Mouse (Mus musculus) liver, adult 2 months (tissue): ENCODE measurements around the gene Fsd1. TPM values are rescaled to one million over a fixed set of nuclear protein-coding genes. Genes with fewer than 3 reads are reported as not detected.

ENCODE experiments used
- DNase-seq: peaks from one replicate; pipeline ENCODE4 v3.0.0-alpha.2; 2011; ENCODE audit warnings: low read depth, low spot score; ENCODE audit errors: extremely low read depth
- H3K27ac ChIP-seq: fragments of 200-500 bp; replicated peaks from 2 replicates; pipeline ENCODE4 v1.5.1; 2012; ENCODE audit warnings: low read depth, mild to moderate bottlenecking, control low read depth, inconsistent platforms, low read length; ENCODE audit not compliant: insufficient read depth
- H3K27me3 ChIP-seq: fragments of 200-500 bp; 2 replicates; pipeline ENCODE4 v1.6.1; 2012; ENCODE audit warnings: mild to moderate bottlenecking, moderate library complexity, low read length, inconsistent platforms; ENCODE audit not compliant: control insufficient read depth, insufficient read depth
- H3K36me3 ChIP-seq: fragments of 200-500 bp; 2 replicates; pipeline ENCODE4 v1.6.1; 2012; ENCODE audit warnings: low read length, inconsistent platforms; ENCODE audit not compliant: control insufficient read depth, insufficient read depth
- H3K4me1 ChIP-seq: fragments of 200-500 bp; 2 replicates; pipeline ENCODE4 v1.6.1; 2011; ENCODE audit warnings: low read length; ENCODE audit not compliant: control insufficient read depth, insufficient read depth
- H3K4me3 ChIP-seq: fragments of 200-500 bp; 2 replicates; pipeline ENCODE4 v1.5.1; 2011; ENCODE audit warnings: low read depth, mild to moderate bottlenecking, control low read depth, low read length, moderate library complexity; ENCODE audit not compliant: insufficient read depth
- H3K79me2 ChIP-seq: fragments of 200-500 bp; 2 replicates; pipeline ENCODE4 v1.6.1; 2012; ENCODE audit warnings: inconsistent platforms, mild to moderate bottlenecking, low read length, moderate library complexity; ENCODE audit not compliant: control insufficient read depth, insufficient read depth
- H3K9ac ChIP-seq: fragments of 200-500 bp; 2 replicates; pipeline ENCODE4 v1.6.1; 2012; ENCODE audit warnings: low read depth, mild to moderate bottlenecking, control low read depth, inconsistent platforms, low read length
- CTCF ChIP-seq: fragments of 200-500 bp; IDR thresholded peaks from 2 replicates; pipeline ENCODE4 v1.5.1; 2011; ENCODE audit warnings: low read depth, low read length, control low read depth
- POLR2A ChIP-seq: fragments of 200-500 bp; IDR thresholded peaks from 2 replicates; pipeline ENCODE4 v1.6.1; 2011; ENCODE audit warnings: low read length, control low read depth; ENCODE audit not compliant: insufficient read depth; ENCODE audit errors: extremely low read depth
- WGBS: fragments of 180-500 bp; shearing (Covaris S2); methylation state at CpG from one replicate; pipeline ENCODE4 v1.1.7; 2018; 5-methylcytosine and 5-hydroxymethylcytosine counted together
- polyA plus RNA-seq: library from polyadenylated mRNA; depleted of rRNA; stranded (reverse); fragments of >200 nt; gene quantifications from 2 replicates; pipeline ENCODE4 v1.2.3, GENCODE M21; 2012
- total RNA-seq: library from RNA; depleted of rRNA; stranded (reverse); fragments of >200 nt; gene quantifications from 2 replicates; pipeline ENCODE4 v1.2.3, GENCODE M21; 2014

Gene Fsd1
- total and polyA plus RNA-seq, 2 experiments, result not detected

GRCm38 (mm10) chr17:56021161-56021910, 35.0 kb downstream of the Fsd1 start:
- Histone ChIP-seq H3K36me3 (peaks cover 1% of the 10 kb centered on the region; the same call in 1 of the 2 replicates), H3K27me3 (no peaks in the 10 kb centered on the region), H3K79me2 (peaks cover 36% of the 10 kb centered on the region), H3K4me1 (peaks cover 13% of the 10 kb centered on the region; the same call in 1 of the 2 replicates), H3K27ac (no peak overlapping the region), H3K9ac (no peak overlapping the region), H3K4me3 (no peak overlapping the region)
- TF ChIP-seq CTCF (no peak), POLR2A (no peak)
- no peak for DNase-seq
- WGBS, result 79% methylated on average over 4 of the region's 4 CpGs

GRCm38 (mm10) chr17:56022131-56022988, 36.1 kb downstream of the Fsd1 start:
- no peaks in the 10 kb centered on the region for H3K27me3 ChIP-seq
- H3K36me3 ChIP-seq, result no peaks in the 10 kb centered on the region
- peaks cover 43% of the 10 kb centered on the region for H3K79me2 ChIP-seq
- H3K4me3 ChIP-seq, result no peak overlapping the region
- WGBS, result 89% methylated on average over 2 of the region's 2 CpGs
- no peak overlapping the region; the same call in 1 of the 2 replicates for H3K27ac ChIP-seq
- TF ChIP-seq POLR2A (no peak), CTCF (no peak)
- no peak for DNase-seq
- H3K9ac ChIP-seq, result no peak overlapping the region
- peaks cover 20% of the 10 kb centered on the region for H3K4me1 ChIP-seq

- H3K79me2 ChIP-seq, result peaks cover 43% of the 10 kb centered on the region
- 76% methylated on average over 4 of the region's 4 CpGs for WGBS
Observed at GRCm38 (mm10) chr17:56022989-56023290, 36.6 kb downstream of the Fsd1 start.

GRCm38 (mm10) chr17:56023386-56023785, 37.1 kb downstream of the Fsd1 start:
- H3K4me1 ChIP-seq, result peaks cover 30% of the 10 kb centered on the region
- H3K79me2 ChIP-seq, result peaks cover 43% of the 10 kb centered on the region
- H3K4me3 ChIP-seq, result no peak overlapping the region
- no peaks in the 10 kb centered on the region for H3K27me3 ChIP-seq
- TF ChIP-seq POLR2A (no peak), CTCF (no peak)
- H3K9ac ChIP-seq, result no peak overlapping the region
- H3K27ac ChIP-seq, result peak overlapping the region; percentile 36; the same call in 1 of the 2 replicates
- no peak for DNase-seq
- H3K36me3 ChIP-seq, result no peaks in the 10 kb centered on the region
- 63% methylated on average over 5 of the region's 5 CpGs for WGBS

More at GRCm38 (mm10) chr17:56022989-56023290, 36.6 kb downstream of the Fsd1 start:
- no peak for TF ChIP-seq CTCF
- no peak for TF ChIP-seq POLR2A
- no peaks in the 10 kb centered on the region for H3K27me3 ChIP-seq
- H3K4me3 ChIP-seq, result no peak overlapping the region
- peaks cover 26% of the 10 kb centered on the region for H3K4me1 ChIP-seq
- no peak for DNase-seq
- no peak overlapping the region; the same call in 1 of the 2 replicates for H3K27ac ChIP-seq
- no peaks in the 10 kb centered on the region for H3K36me3 ChIP-seq
- H3K9ac ChIP-seq, result no peak overlapping the region

- H3K4me3 ChIP-seq, result no peak overlapping the region
- no peak for TF ChIP-seq CTCF
- no peak for TF ChIP-seq POLR2A
- WGBS, result 58% methylated on average over 2 of the region's 2 CpGs
- H3K27ac ChIP-seq, result no peak overlapping the region
- H3K9ac ChIP-seq, result no peak overlapping the region
- H3K36me3 ChIP-seq, result no peaks in the 10 kb centered on the region
- no peaks in the 10 kb centered on the region for H3K27me3 ChIP-seq
- peaks cover 33% of the 10 kb centered on the region for H3K4me1 ChIP-seq
- no peak for DNase-seq
- H3K79me2 ChIP-seq, result peaks cover 46% of the 10 kb centered on the region
Observed at GRCm38 (mm10) chr17:56024476-56024875, 38.2 kb downstream of the Fsd1 start.
